In genomic region chr17:27643101-27643500, GRCm38 (mm10) we compare ENCODE assay signal across 10 mouse cellular contexts. TPM values are rescaled to one million over a fixed set of nuclear protein-coding genes. Genes with fewer than 3 reads are reported as not detected.
DNase-seq lines count a peak whose midpoint lies in the region; ATAC-seq and TF ChIP-seq lines count a peak whose summit lies in the region.
"Had no signal": no experiment of that assay in that cellular context is flagged by ENCODE, and none has a peak within 500 bp of the region (broad histone marks: within the 10 kb centered on the region; RNA-seq: fewer than 3 reads in every experiment).

No protein-coding gene starts in this region.

- H3K36me3 ChIP-seq in hindbrain, embryonic 11.5 days (ENCODE audit: control insufficient read depth, insufficient read depth, low read length): no peaks in the 10 kb centered on the region
- no peaks in the 10 kb centered on the region for H3K36me3 ChIP-seq in myocyte (ENCODE audit: control insufficient read depth, insufficient read depth)
- H3K36me3 ChIP-seq: limb, embryonic 12.5 days had no signal

- no peak overlapping the region for H3K4me3 ChIP-seq in hindbrain, embryonic 11.5 days (ENCODE audit: low read depth, low read length)
- H3K4me3 ChIP-seq in myocyte: no peak overlapping the region
- H3K4me3 ChIP-seq: limb, embryonic 12.5 days had no signal

- 38% methylated on average over 6 of the region's 6 CpGs for WGBS in hindbrain, embryonic 11.5 days

- no peaks in the 10 kb centered on the region for H3K9me3 ChIP-seq in hindbrain, embryonic 11.5 days (ENCODE audit: control insufficient read depth, low read length)
- H3K9me3 ChIP-seq: limb, embryonic 12.5 days had no signal

- intact Hi-C loops in heart, postnatal 10 days (cut with DNase I): no loop called here

- peak; percentile 42; the same call in 1 of the 2 replicates for ATAC-seq in frontal cortex, adult (ENCODE audit: low TSS enrichment)
- 0 out of 2 replicates have a peak, but pooled peaks have one; percentile 60 for ATAC-seq in hindbrain, embryonic 11.5 days (ENCODE audit: low FRiP score)

- H3ac ChIP-seq in myocyte (ENCODE audit: control insufficient read depth, insufficient read length): no peak overlapping the region

- no peak for TF ChIP-seq POLR2A in brain, embryonic 14.5 days (IDR thresholded peaks at IDR 0.05; ENCODE audit: borderline replicate concordance, extremely low read depth, insufficient read depth, insufficient read length, poor library complexity, severe bottlenecking)
- no peak for TF ChIP-seq POLR2A in myocyte (IDR thresholded peaks at IDR 0.05; ENCODE audit: insufficient read length, low read depth)

- no peaks in the 10 kb centered on the region for H3K27me3 ChIP-seq in hindbrain, embryonic 11.5 days (ENCODE audit: control insufficient read depth, insufficient read depth, low read length)
- no peaks in the 10 kb centered on the region for H3K27me3 ChIP-seq in myocyte (ENCODE audit: control insufficient read depth, insufficient read depth, insufficient read length)
- H3K27me3 ChIP-seq: limb, embryonic 12.5 days had no signal

- TF ChIP-seq CTCF in brain, embryonic 14.5 days (IDR thresholded peaks at IDR 0.05; ENCODE audit: borderline replicate concordance, extremely low read depth, insufficient read depth, insufficient read length): no peak

- H3K4me1 ChIP-seq in hindbrain, embryonic 11.5 days (replicated peaks; ENCODE audit: control insufficient read depth, insufficient read depth, low read length): no peaks in the 10 kb centered on the region

- no peak overlapping the region for H3K9ac ChIP-seq in hindbrain, embryonic 11.5 days (ENCODE audit: low read depth, low read length)

- no peak for DNase-seq in frontal cortex, postnatal 10 days (ENCODE audit: low spot score in 2 of 2)
- peak; percentile 80 for DNase-seq in brain, embryonic 14.5 days (ENCODE audit: low read depth)
- peak; percentile 33 for DNase-seq in hindbrain, embryonic 11.5 days (ENCODE audit: low spot score)
- DNase-seq in thymus, postnatal 10 days (ENCODE audit: low spot score in 2 of 2): no peak
- no peak for DNase-seq in heart, postnatal 10 days
- no peak for DNase-seq in layer of hippocampus, adult 9-10 months (ENCODE audit: low spot score)

- H3K79me2 ChIP-seq in myocyte (ENCODE audit: control insufficient read depth, insufficient read depth): no peaks in the 10 kb centered on the region

- H3K27ac ChIP-seq in hindbrain, embryonic 11.5 days (ENCODE audit: low read depth, low read length): peak overlapping the region; percentile 48; the same call in 1 of the 2 replicates
- H3K27ac ChIP-seq: limb, embryonic 12.5 days had no signal

- H3K4me2 ChIP-seq in hindbrain, embryonic 11.5 days (replicated peaks; ENCODE audit: low read depth, low read length): no peak overlapping the region
- peak overlapping the region; percentile 60 for H3K4me2 ChIP-seq in myocyte (ENCODE audit: low read depth)

TF ChIP-seq in myocyte, 11 proteins besides CTCF, POLR2A, EP300 and RAD21:
- TF ChIP-seq MYOG (IDR thresholded peaks at IDR 0.05; ENCODE audit: control insufficient read depth in 1 of 3, insufficient read depth in 1 of 3, insufficient read length in 2 of 3, low read depth in 2 of 3) (no peak), USF1 (IDR thresholded peaks at IDR 0.05; ENCODE audit: low read depth) (no peak), TCF3 (IDR thresholded peaks at IDR 0.05; ENCODE audit: insufficient read length, low read depth) (no peak), POLR2AphosphoS2 (IDR thresholded peaks at IDR 0.05; ENCODE audit: insufficient read length, low read depth) (no peak), CEBPB (IDR thresholded peaks at IDR 0.05; ENCODE audit: insufficient read depth, poor library complexity, severe bottlenecking) (no peak), TCF12 (IDR thresholded peaks at IDR 0.05; ENCODE audit: insufficient read depth, poor library complexity, severe bottlenecking) (no peak), E2F4 (IDR thresholded peaks at IDR 0.05; ENCODE audit: insufficient read depth) (no peak), REST (IDR thresholded peaks at IDR 0.05; ENCODE audit: insufficient read depth, insufficient read length) (no peak), MAX (IDR thresholded peaks at IDR 0.05; ENCODE audit: low read depth) (no peak), MYOD1 (IDR thresholded peaks at IDR 0.05; ENCODE audit: control insufficient read depth in 1 of 3, insufficient read length in 2 of 3, low read depth in 2 of 3) (no peak), SRF (IDR thresholded peaks at IDR 0.05; ENCODE audit: control insufficient read depth, insufficient read length, low read depth) (no peak)

RNA-seq across cellular contexts. Expression of gene Rps10, which starts 6.6 kb away (rescaled TPM):
- 1,098 and 1,286 TPM in 2 replicates for polyA plus RNA-seq in brain, embryonic 14.5 days (2012; rRNA removed)
- polyA plus RNA-seq in hindbrain, embryonic 11.5 days (2014; fragmentation: Nextera tagmentation; extraction: Ambion mirVana): 817 and 827 TPM in 2 replicates
- 3,606 TPM for polyA plus RNA-seq in myocyte (2012; fragmentation: generic; extraction: Trizol)
- total RNA-seq in heart, postnatal 10 days (2021): 100 to 1,000 TPM; 713 to 733 TPM

RNA-seq across cellular contexts. Expression of gene RPS10-NUDT3, which starts 8.1 kb away (rescaled TPM):
- not detected in 2 replicates for polyA plus RNA-seq in brain, embryonic 14.5 days (2012; rRNA removed)
- polyA plus RNA-seq in hindbrain, embryonic 11.5 days (2014; fragmentation: Nextera tagmentation; extraction: Ambion mirVana): not detected in 2 replicates
- polyA plus RNA-seq in myocyte (2012; fragmentation: generic; extraction: Trizol): not detected
- total RNA-seq in heart, postnatal 10 days (2021): 1 to 10 TPM in 1 of 2 experiments, not detected in 1; 1.0 TPM
- total RNA-seq: hematopoietic stem cell, adult 5-6 weeks had no signal
- polyA plus RNA-seq: limb, embryonic 12.5 days had no signal

RNA-seq across cellular contexts. Expression of gene Pacsin1, which starts 12.2 kb away (rescaled TPM):
- 19.0 and 27.8 TPM in 2 replicates for polyA plus RNA-seq in brain, embryonic 14.5 days (2012; rRNA removed)
- 3.5 and 3.7 TPM in 2 replicates for polyA plus RNA-seq in hindbrain, embryonic 11.5 days (2014; fragmentation: Nextera tagmentation; extraction: Ambion mirVana)
- polyA plus RNA-seq in myocyte (2012; fragmentation: generic; extraction: Trizol): 3.0 TPM
- under 1 TPM; 0.05 to 0.20 TPM for total RNA-seq in heart, postnatal 10 days (2021)
- total RNA-seq: hematopoietic stem cell, adult 5-6 weeks had no signal

RNA-seq across cellular contexts. Expression of gene Nudt3, which starts 19.8 kb away (rescaled TPM):
- polyA plus RNA-seq in brain, embryonic 14.5 days (2012; rRNA removed): 263 and 287 TPM in 2 replicates
- 53.3 and 61.2 TPM in 2 replicates for polyA plus RNA-seq in hindbrain, embryonic 11.5 days (2014; fragmentation: Nextera tagmentation; extraction: Ambion mirVana)
- polyA plus RNA-seq in myocyte (2012; fragmentation: generic; extraction: Trizol): 142 TPM
- total RNA-seq in heart, postnatal 10 days (2021): 100 to 1,000 TPM; 380 to 410 TPM

Comparison
In these comparisons a context has a peak if more than half of its experiments do, and no peak if none do; other contexts are left out.
1. DNase-seq: peak in brain, embryonic 14.5 days (single experiment) and hindbrain, embryonic 11.5 days (single experiment); none in frontal cortex, postnatal 10 days (0 of 2), thymus, postnatal 10 days (0 of 2), heart, postnatal 10 days (0 of 2) and layer of hippocampus, adult 9-10 months (single experiment).